Mouse (Mus musculus): ENCODE data around the gene Ppp4r3a. TPM values are rescaled to one million over a fixed set of nuclear protein-coding genes. Genes with fewer than 3 reads are reported as not detected.
"Not testable (repeated sequence)": the region's sequence is repeated elsewhere in the genome, so short reads cannot be mapped to it uniquely, and the experiment has no call there.

Ppp4r3a gene
- polyA plus RNA-seq (2014; fragmentation: Nextera tagmentation; extraction: Ambion mirVana), result 59.9 and 63.6 TPM in 2 replicates

DNA sequence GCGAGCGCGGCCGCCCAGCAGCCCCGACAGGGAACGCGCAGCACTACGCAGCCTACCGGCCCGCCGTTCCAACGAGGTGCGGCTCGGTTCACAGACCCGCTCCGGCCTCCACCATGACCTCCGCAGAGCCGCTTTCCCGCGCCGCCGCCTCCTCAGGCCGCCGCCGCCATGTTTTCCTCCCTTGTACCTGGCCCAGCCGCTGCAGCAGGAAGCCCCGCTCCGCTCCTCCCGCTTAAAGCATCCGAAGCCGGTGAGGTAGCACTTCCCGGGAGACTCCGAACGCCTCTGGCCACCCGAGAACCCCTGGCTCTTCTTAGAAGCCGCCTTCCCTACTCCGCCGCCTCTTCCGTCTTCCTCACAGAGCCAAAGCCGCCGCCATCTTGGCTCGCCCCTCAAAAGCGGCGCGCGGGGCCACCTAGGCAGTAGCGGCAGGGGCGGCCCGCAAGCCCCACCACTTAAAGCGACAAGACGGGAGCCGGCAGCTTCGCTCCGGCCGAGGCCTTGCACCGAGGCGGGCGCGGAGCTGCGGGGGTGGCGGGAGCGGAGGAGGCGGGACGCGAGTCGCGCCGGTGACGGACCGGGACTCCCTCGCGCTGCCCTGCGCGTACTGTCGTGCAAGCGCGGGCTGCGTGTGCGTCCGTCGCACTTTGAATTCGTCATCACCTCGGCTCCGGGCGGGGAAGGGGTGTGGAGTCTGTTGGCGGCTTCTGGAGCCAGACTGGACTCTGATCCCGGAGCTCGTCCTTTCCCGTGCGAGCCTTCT is at the start of gene Ppp4r3a:
Gene Ppp4r3a, minus strand, starts transcription at position 627 of the 763 bp plus-strand sequence.
- peak within 1 kb of the TSS; percentile 82 for H3K4me2 ChIP-seq (replicated peaks; ENCODE audit: low read depth, low read length)
- ATAC-seq (ENCODE audit: low FRiP score) (peak; percentile 97), DNase-seq (ENCODE audit: low spot score) (peak; percentile 96)
- no peaks in the 10 kb centered on the region for H3K9me3 ChIP-seq (ENCODE audit: control insufficient read depth, low read length)
- H3K9ac ChIP-seq (ENCODE audit: low read depth, low read length), result peak within 1 kb of the TSS; percentile 97
- no peaks in the 10 kb centered on the region for H3K27me3 ChIP-seq (ENCODE audit: control insufficient read depth, insufficient read depth, low read length)
- H3K36me3 ChIP-seq (ENCODE audit: control insufficient read depth, insufficient read depth, low read length), result no peaks in the 10 kb centered on the region
- no peaks in the 10 kb centered on the region for H3K4me1 ChIP-seq (replicated peaks; ENCODE audit: control insufficient read depth, insufficient read depth, low read length)
- peak within 1 kb of the TSS; percentile 99 for H3K4me3 ChIP-seq (ENCODE audit: low read depth, low read length)
- under 1% methylated on average over 87 of the region's 90 CpGs for WGBS
- H3K27ac ChIP-seq (ENCODE audit: low read depth, low read length), result peak within 1 kb of the TSS; percentile 98

DNA sequence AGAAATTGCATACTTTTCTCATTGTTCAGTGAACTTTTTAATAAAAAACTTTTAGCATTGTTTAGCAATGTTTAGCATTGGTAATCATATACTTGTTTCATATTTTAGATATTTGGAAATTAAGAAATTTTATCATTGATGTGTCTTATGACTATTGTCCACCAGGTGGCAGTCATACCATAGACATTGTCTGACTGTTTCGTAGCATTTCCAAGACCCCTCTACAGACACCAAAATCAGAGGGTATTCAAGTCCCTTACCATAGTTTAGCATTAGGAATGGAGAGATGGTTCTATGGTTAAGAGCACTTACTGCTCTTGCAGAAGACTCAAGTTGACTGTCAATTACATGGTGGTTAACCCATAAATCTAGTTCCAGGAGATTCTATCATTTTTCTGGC is 39.5 kb upstream of the Ppp4r3a start:
- no peak overlapping the region for H3K9ac ChIP-seq (ENCODE audit: low read depth, low read length)
- H3K4me3 ChIP-seq (ENCODE audit: low read depth, low read length), result no peak overlapping the region
- ATAC-seq (ENCODE audit: low FRiP score) (no peak), DNase-seq (ENCODE audit: low spot score) (peak; percentile 58)
- H3K27me3 ChIP-seq (ENCODE audit: control insufficient read depth, insufficient read depth, low read length), result no peaks in the 10 kb centered on the region
- H3K9me3 ChIP-seq (ENCODE audit: control insufficient read depth, low read length), result no peaks in the 10 kb centered on the region
- H3K4me1 ChIP-seq (replicated peaks; ENCODE audit: control insufficient read depth, insufficient read depth, low read length), result no peaks in the 10 kb centered on the region
- 31% methylated on average over 1 of the region's 1 CpGs for WGBS
- H3K4me2 ChIP-seq (replicated peaks; ENCODE audit: low read depth, low read length), result no peak overlapping the region
- H3K27ac ChIP-seq (ENCODE audit: low read depth, low read length), result no peak overlapping the region
- no peaks in the 10 kb centered on the region for H3K36me3 ChIP-seq (ENCODE audit: control insufficient read depth, insufficient read depth, low read length)

DNA sequence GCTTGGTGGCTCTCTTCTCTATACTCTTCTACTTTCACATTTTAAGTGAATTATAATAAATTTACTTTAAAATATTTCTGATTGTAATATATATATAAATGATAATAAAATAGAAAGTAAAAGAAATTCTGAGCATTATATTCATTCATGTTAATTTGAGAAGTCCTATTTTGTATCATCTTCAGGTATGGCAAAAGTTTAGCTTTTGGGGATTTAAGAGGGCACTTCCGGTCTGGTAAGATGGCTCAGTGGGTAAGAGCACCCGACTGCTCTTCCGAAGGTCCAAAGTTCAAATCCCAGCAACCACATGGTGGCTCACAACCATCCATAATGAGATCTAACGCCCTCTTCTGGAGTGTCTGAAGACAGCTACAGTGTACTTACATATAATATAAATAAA is 38.6 kb upstream of the Ppp4r3a start:
- not testable (repeated sequence) for H3K36me3 ChIP-seq (ENCODE audit: control insufficient read depth, insufficient read depth, low read length); H3K4me2 ChIP-seq (replicated peaks; ENCODE audit: low read depth, low read length); H3K4me3 ChIP-seq (ENCODE audit: low read depth, low read length); H3K9me3 ChIP-seq (ENCODE audit: control insufficient read depth, low read length); H3K9ac ChIP-seq (ENCODE audit: low read depth, low read length); H3K27ac ChIP-seq (ENCODE audit: low read depth, low read length); H3K27me3 ChIP-seq (ENCODE audit: control insufficient read depth, insufficient read depth, low read length); ATAC-seq (ENCODE audit: low FRiP score); H3K4me1 ChIP-seq (replicated peaks; ENCODE audit: control insufficient read depth, insufficient read depth, low read length); DNase-seq (ENCODE audit: low spot score)
- WGBS, result 74% methylated on average over 4 of the region's 4 CpGs

- not testable (repeated sequence) for H3K9ac ChIP-seq (ENCODE audit: low read depth, low read length); DNase-seq (ENCODE audit: low spot score); H3K4me1 ChIP-seq (replicated peaks; ENCODE audit: control insufficient read depth, insufficient read depth, low read length); H3K27ac ChIP-seq (ENCODE audit: low read depth, low read length); H3K27me3 ChIP-seq (ENCODE audit: control insufficient read depth, insufficient read depth, low read length); ATAC-seq (ENCODE audit: low FRiP score); H3K4me2 ChIP-seq (replicated peaks; ENCODE audit: low read depth, low read length); H3K4me3 ChIP-seq (ENCODE audit: low read depth, low read length); H3K36me3 ChIP-seq (ENCODE audit: control insufficient read depth, insufficient read depth, low read length); H3K9me3 ChIP-seq (ENCODE audit: control insufficient read depth, low read length)
- 73% methylated on average over 3 of the region's 3 CpGs for WGBS
Observed at GRCm38 (mm10) chr12:101109794-101110585, 26.5 kb upstream of the Ppp4r3a start.

DNA sequence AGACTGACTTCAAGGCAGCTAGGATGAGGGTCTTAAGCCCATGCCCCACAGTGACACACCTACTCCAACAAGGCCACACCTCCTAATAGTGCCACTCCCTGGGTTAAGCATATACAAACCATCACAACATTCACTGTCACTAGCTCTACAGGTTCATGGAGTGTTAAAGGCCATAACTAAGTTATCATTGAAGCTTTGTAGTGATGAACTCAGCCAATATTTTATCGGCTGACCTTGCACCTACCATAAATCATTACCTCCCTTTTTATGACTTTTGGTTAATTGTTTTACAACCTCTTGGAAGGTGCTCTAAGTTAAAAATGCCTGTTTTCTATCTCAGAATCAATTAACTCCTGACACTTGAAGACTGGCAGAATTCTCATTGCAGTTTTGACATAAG is 24.2 kb upstream of the Ppp4r3a start:
- no peak overlapping the region for H3K4me2 ChIP-seq (replicated peaks; ENCODE audit: low read depth, low read length)
- no peak overlapping the region for H3K27ac ChIP-seq (ENCODE audit: low read depth, low read length)
- H3K27me3 ChIP-seq (ENCODE audit: control insufficient read depth, insufficient read depth, low read length), result no peaks in the 10 kb centered on the region
- 93% methylated on average over 1 of the region's 1 CpGs for WGBS
- H3K36me3 ChIP-seq (ENCODE audit: control insufficient read depth, insufficient read depth, low read length), result no peaks in the 10 kb centered on the region
- DNase-seq (ENCODE audit: low spot score) (no peak), ATAC-seq (ENCODE audit: low FRiP score) (no peak)
- no peaks in the 10 kb centered on the region for H3K9me3 ChIP-seq (ENCODE audit: control insufficient read depth, low read length)
- H3K4me1 ChIP-seq (replicated peaks; ENCODE audit: control insufficient read depth, insufficient read depth, low read length), result no peaks in the 10 kb centered on the region
- no peak overlapping the region for H3K4me3 ChIP-seq (ENCODE audit: low read depth, low read length)
- H3K9ac ChIP-seq (ENCODE audit: low read depth, low read length), result no peak overlapping the region

- Histone ChIP-seq H3K9ac (ENCODE audit: low read depth, low read length) (no peak overlapping the region), H3K4me1 (replicated peaks; ENCODE audit: control insufficient read depth, insufficient read depth, low read length) (no peaks in the 10 kb centered on the region), H3K4me2 (replicated peaks; ENCODE audit: low read depth, low read length) (no peak overlapping the region), H3K4me3 (ENCODE audit: low read depth, low read length) (no peak overlapping the region), H3K27me3 (ENCODE audit: control insufficient read depth, insufficient read depth, low read length) (no peaks in the 10 kb centered on the region), H3K27ac (ENCODE audit: low read depth, low read length) (no peak overlapping the region), H3K9me3 (ENCODE audit: control insufficient read depth, low read length) (no peaks in the 10 kb centered on the region), H3K36me3 (ENCODE audit: control insufficient read depth, insufficient read depth, low read length) (no peaks in the 10 kb centered on the region)
- DNase-seq (ENCODE audit: low spot score) (no peak), ATAC-seq (ENCODE audit: low FRiP score) (no peak)
- WGBS, result 39% methylated on average over 5 of the region's 5 CpGs
Observed at GRCm38 (mm10) chr12:101105571-101105970, 22.1 kb upstream of the Ppp4r3a start.

GRCm38 (mm10) chr12:101102648-101103047 is 19.1 kb upstream of the Ppp4r3a start:
- 79% methylated on average over 3 of the region's 3 CpGs for WGBS
- Histone ChIP-seq H3K4me3 (ENCODE audit: low read depth, low read length) (no peak overlapping the region), H3K27me3 (ENCODE audit: control insufficient read depth, insufficient read depth, low read length) (no peaks in the 10 kb centered on the region), H3K9me3 (ENCODE audit: control insufficient read depth, low read length) (no peaks in the 10 kb centered on the region), H3K4me2 (replicated peaks; ENCODE audit: low read depth, low read length) (no peak overlapping the region), H3K36me3 (ENCODE audit: control insufficient read depth, insufficient read depth, low read length) (no peaks in the 10 kb centered on the region), H3K9ac (ENCODE audit: low read depth, low read length) (no peak overlapping the region), H3K4me1 (replicated peaks; ENCODE audit: control insufficient read depth, insufficient read depth, low read length) (no peaks in the 10 kb centered on the region), H3K27ac (ENCODE audit: low read depth, low read length) (no peak overlapping the region)
- ATAC-seq (ENCODE audit: low FRiP score), result no peak
- DNase-seq (ENCODE audit: low spot score), result peak; percentile 19

GRCm38 (mm10) chr12:101093678-101094077 is 10.2 kb upstream of the Ppp4r3a start:
- not testable (repeated sequence) for H3K4me2 ChIP-seq (replicated peaks; ENCODE audit: low read depth, low read length); H3K9ac ChIP-seq (ENCODE audit: low read depth, low read length)

More at GRCm38 (mm10) chr12:101093678-101094077, 10.2 kb upstream of the Ppp4r3a start:
- not testable (repeated sequence) for H3K36me3 ChIP-seq (ENCODE audit: control insufficient read depth, insufficient read depth, low read length); H3K4me3 ChIP-seq (ENCODE audit: low read depth, low read length); DNase-seq (ENCODE audit: low spot score); H3K27ac ChIP-seq (ENCODE audit: low read depth, low read length); H3K9me3 ChIP-seq (ENCODE audit: control insufficient read depth, low read length); H3K27me3 ChIP-seq (ENCODE audit: control insufficient read depth, insufficient read depth, low read length); ATAC-seq (ENCODE audit: low FRiP score); H3K4me1 ChIP-seq (replicated peaks; ENCODE audit: control insufficient read depth, insufficient read depth, low read length)
- 62% methylated on average over 3 of the region's 3 CpGs for WGBS
